8 mouse cellular contexts compared by ENCODE assay signal in genomic region chr2:133554286-133555021, GRCm38 (mm10). TPM values are rescaled to one million over a fixed set of nuclear protein-coding genes. Genes with fewer than 3 reads are reported as not detected.
A peak's percentile ranks its signal among the peaks of the same experiment; 100 is the strongest.
DNase-seq lines count a peak whose midpoint lies in the region; ATAC-seq and TF ChIP-seq lines count a peak whose summit lies in the region.

No protein-coding gene starts in this region.

- H3K4me1 ChIP-seq in kidney, embryonic 16.5 days (ENCODE audit: insufficient read depth, low read length): peaks cover 16% of the 10 kb centered on the region
- H3K4me1 ChIP-seq in small intestine, adult 2 months (ENCODE audit: control insufficient read depth, insufficient read depth, insufficient read length, low read length): peaks cover 2% of the 10 kb centered on the region

- H3K27ac ChIP-seq in kidney, embryonic 16.5 days (ENCODE audit: low read length): 0 out of 2 replicates have a peak overlapping the region, but pooled peaks have one; percentile 15
- no peak overlapping the region for H3K27ac ChIP-seq in small intestine, adult 2 months (ENCODE audit: insufficient read depth, low read depth, low read length)

- peaks cover 22% of the 10 kb centered on the region for H3K27me3 ChIP-seq in kidney, embryonic 16.5 days (ENCODE audit: insufficient read depth, low read length)
- H3K27me3 ChIP-seq in small intestine, adult 2 months (ENCODE audit: control insufficient read depth, insufficient read depth, low read length): no peaks in the 10 kb centered on the region

- no peaks in the 10 kb centered on the region for H3K9me3 ChIP-seq in kidney, embryonic 16.5 days (ENCODE audit: low read length)

- WGBS in kidney, embryonic 16.5 days: 1% methylated on average over 55 of the region's 55 CpGs
- WGBS in small intestine, adult 2 months: 1% methylated on average over 55 of the region's 55 CpGs

- no peak for TF ChIP-seq CTCF in small intestine, adult 2 months (IDR thresholded peaks at IDR 0.05; ENCODE audit: extremely low read depth, insufficient read length, insufficient replicate concordance, low read depth, low read length)

- peak overlapping the region; percentile 68 for H3K9ac ChIP-seq in kidney, embryonic 16.5 days (replicated peaks; ENCODE audit: low read length)

- H3K36me3 ChIP-seq in kidney, embryonic 16.5 days (ENCODE audit: insufficient read depth, low read length): no peaks in the 10 kb centered on the region
- H3K36me3 ChIP-seq in small intestine, adult 2 months (ENCODE audit: control insufficient read depth, insufficient read depth, low read length): peaks cover 2% of the 10 kb centered on the region; the same call in 1 of the 2 replicates

- ATAC-seq in kidney, embryonic 16.5 days (ENCODE audit: low FRiP score, low TSS enrichment): peak; percentile 75

- H3K4me2 ChIP-seq in kidney, embryonic 16.5 days (replicated peaks; ENCODE audit: low read depth, low read length): peak overlapping the region; percentile 83

- TF ChIP-seq POLR2A in small intestine, adult 2 months (IDR thresholded peaks at IDR 0.05; ENCODE audit: low read depth, low read length): no peak

- peak; percentile 14 to 21 for DNase-seq in cerebellum, postnatal 14 days
- no peak for DNase-seq in cerebellum, adult 9-10 months
- DNase-seq in embryo, embryonic 9.5 days (ENCODE audit: extremely low spot score): peak; percentile 61
- peak; percentile 23 to 40 for DNase-seq in heart, adult 9 months (ENCODE audit: low spot score in 2 of 2)
- DNase-seq in lung, postnatal 14 days: peak; percentile 34
- no peak for DNase-seq in thymus, postnatal 14 days

- H3K4me3 ChIP-seq in kidney, embryonic 16.5 days (ENCODE audit: low read length): peak overlapping the region; percentile 61
- peak overlapping the region; percentile 61 for H3K4me3 ChIP-seq in small intestine, adult 2 months (ENCODE audit: low read depth, low read length)

RNA-seq across cellular contexts. Expression of gene Bmp2, which starts 2.5 kb away (rescaled TPM):
- 8.8 and 10.0 TPM in 2 replicates for polyA plus RNA-seq in kidney, embryonic 16.5 days (2015; fragmentation: Nextera tagmentation; extraction: Ambion mirVana)
- polyA plus RNA-seq in small intestine, adult 2 months (2012; rRNA removed): 21.0 and 27.9 TPM in 2 replicates

Comparison
In these comparisons a context has a peak if more than half of its experiments do, and no peak if none do; other contexts are left out.
1. DNase-seq: peak in cerebellum, postnatal 14 days (2 of 2), embryo, embryonic 9.5 days (single experiment), heart, adult 9 months (2 of 2) and lung, postnatal 14 days (single experiment); none in cerebellum, adult 9-10 months (single experiment) and thymus, postnatal 14 days (single experiment).